Mouse (Mus musculus) stomach, postnatal 0 days (tissue): ENCODE data around the gene Lrch1.

ENCODE experiments used
- CTCF ChIP-seq: IDR thresholded peaks from 2 replicates; pipeline ENCODE4 v1.5.1; 2016; ENCODE audit warnings: antibody characterized with exemption, low read depth, mild to moderate bottlenecking, moderate library complexity
- EP300 ChIP-seq: optimal IDR thresholded peaks from 2 replicates; pipeline ENCODE3; 2016; ENCODE audit warnings: antibody characterized with exemption

DNA sequence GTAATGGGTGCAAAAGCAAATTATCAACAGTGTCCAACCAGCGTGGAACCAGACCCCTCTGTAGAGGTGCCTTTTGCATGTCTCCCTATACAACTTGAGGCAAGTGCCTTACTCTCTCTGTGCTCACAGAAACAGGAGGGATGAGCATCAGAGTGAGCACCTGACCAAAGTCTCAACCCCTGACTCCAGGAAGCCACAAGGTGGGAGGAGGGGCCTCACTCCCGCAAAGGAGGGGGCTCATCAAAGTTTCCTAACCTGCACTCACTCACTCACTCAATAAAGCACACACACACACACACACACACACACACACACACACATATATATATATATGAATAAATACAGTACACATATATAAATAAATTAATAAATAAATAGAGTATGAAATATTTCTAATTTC lies 117.1 kb downstream of the Lrch1 start:
- no peak for TF ChIP-seq EP300
- TF ChIP-seq CTCF, result no peak
